In the genomic region with DNA sequence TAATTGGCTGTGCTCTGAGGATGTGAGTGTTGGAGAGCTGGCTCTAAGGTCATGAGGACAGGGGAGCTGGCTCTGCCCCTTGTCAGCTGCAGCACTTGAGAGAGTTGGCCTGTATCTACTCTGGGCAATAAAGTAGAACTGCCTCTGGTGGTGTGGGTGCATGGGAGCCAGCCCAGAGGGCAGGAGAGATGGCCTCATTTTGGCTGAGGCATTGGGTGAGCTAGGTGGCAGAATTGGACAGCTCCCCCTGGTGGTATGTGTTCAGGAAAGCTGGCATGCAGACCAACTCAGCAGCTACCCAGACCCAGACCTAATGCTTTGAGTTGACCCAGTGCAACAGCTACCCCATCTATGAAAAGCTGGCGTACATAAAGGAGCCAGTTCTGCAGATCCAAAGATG, we compare ENCODE assay signal across 8 mouse cellular contexts.
DNase-seq lines count a peak whose midpoint lies in the region; ATAC-seq lines count a peak whose summit lies in the region.

No protein-coding gene starts in this region.

- no peaks in the 10 kb centered on the region for H3K9me3 ChIP-seq in hindbrain, embryonic 10.5 days
- no peaks in the 10 kb centered on the region for H3K9me3 ChIP-seq in hindbrain, embryonic 13.5 days
- H3K9me3 ChIP-seq in liver, embryonic 11.5 days (ENCODE audit: control insufficient read depth, low read length), result no peaks in the 10 kb centered on the region

- DNase-seq in hindbrain, embryonic 10.5 days (ENCODE audit: low spot score), result peak; percentile 31
- DNase-seq in thymus, postnatal 4 days, result peak; percentile 6
- DNase-seq in thymus, postnatal 14 days, result no peak
- DNase-seq in embryo, embryonic 10.5 days (ENCODE audit: low spot score), result peak; percentile 32
- DNase-seq in liver, embryonic 11.5 days (ENCODE audit: low spot score), result no peak
- no peak for DNase-seq in cerebellum, adult 9-11 months
- DNase-seq in cerebellum, adult 9-10 months, result no peak

- H3K4me2 ChIP-seq in hindbrain, embryonic 13.5 days, result no peak overlapping the region
- no peak overlapping the region for H3K4me2 ChIP-seq in liver, embryonic 11.5 days

- no peaks in the 10 kb centered on the region for H3K36me3 ChIP-seq in hindbrain, embryonic 10.5 days
- H3K36me3 ChIP-seq in hindbrain, embryonic 13.5 days, result no peaks in the 10 kb centered on the region
- no peaks in the 10 kb centered on the region for H3K36me3 ChIP-seq in liver, embryonic 11.5 days (ENCODE audit: control insufficient read depth, insufficient read depth, low read length)

- 88% methylated on average over 1 of the region's 1 CpGs for WGBS in hindbrain, embryonic 10.5 days
- WGBS in hindbrain, embryonic 13.5 days, result 77% methylated on average over 1 of the region's 1 CpGs
- 69% methylated on average over 1 of the region's 1 CpGs for WGBS in liver, embryonic 11.5 days

- no peak overlapping the region for H3K4me3 ChIP-seq in hindbrain, embryonic 10.5 days
- no peak overlapping the region for H3K4me3 ChIP-seq in hindbrain, embryonic 13.5 days
- H3K4me3 ChIP-seq in liver, embryonic 11.5 days (ENCODE audit: low read depth, low read length), result no peak overlapping the region

- no peaks in the 10 kb centered on the region for H3K4me1 ChIP-seq in hindbrain, embryonic 10.5 days (replicated peaks)
- no peaks in the 10 kb centered on the region for H3K4me1 ChIP-seq in hindbrain, embryonic 13.5 days (replicated peaks)
- no peaks in the 10 kb centered on the region for H3K4me1 ChIP-seq in liver, embryonic 11.5 days (replicated peaks; ENCODE audit: control insufficient read depth, insufficient read depth, low read length)

- H3K27ac ChIP-seq in hindbrain, embryonic 10.5 days, result no peak overlapping the region
- no peak overlapping the region for H3K27ac ChIP-seq in hindbrain, embryonic 13.5 days
- H3K27ac ChIP-seq in liver, embryonic 11.5 days (ENCODE audit: low read depth, low read length), result no peak overlapping the region

- ATAC-seq in hindbrain, embryonic 13.5 days (ENCODE audit: low FRiP score), result no peak
- ATAC-seq in liver, embryonic 11.5 days (replicated peaks; ENCODE audit: low FRiP score), result peak; percentile 23; the same call in 1 of the 2 replicates

- H3K27me3 ChIP-seq in hindbrain, embryonic 10.5 days (ENCODE audit: insufficient read depth, poor library complexity, severe bottlenecking), result no peaks in the 10 kb centered on the region
- no peaks in the 10 kb centered on the region for H3K27me3 ChIP-seq in hindbrain, embryonic 13.5 days
- H3K27me3 ChIP-seq in liver, embryonic 11.5 days (replicated peaks; ENCODE audit: control insufficient read depth, insufficient read depth, low read length), result no peaks in the 10 kb centered on the region

- H3K9ac ChIP-seq in hindbrain, embryonic 13.5 days, result no peak overlapping the region
- H3K9ac ChIP-seq in liver, embryonic 11.5 days (ENCODE audit: low read depth, low read length), result no peak overlapping the region

Comparison
In these comparisons a context has a peak if more than half of its experiments do, and no peak if none do; other contexts are left out.
1. DNase-seq: peak in hindbrain, embryonic 10.5 days (single experiment), thymus, postnatal 4 days (single experiment) and embryo, embryonic 10.5 days (single experiment); none in thymus, postnatal 14 days (single experiment), liver, embryonic 11.5 days (single experiment), cerebellum, adult 9-11 months (single experiment) and cerebellum, adult 9-10 months (single experiment).